Mouse (Mus musculus) intestine, embryonic 15.5 days (tissue): Measurements from ENCODE around the gene Kcnh1. TPM values are rescaled to one million over a fixed set of nuclear protein-coding genes. Genes with fewer than 3 reads are reported as not detected.

Source experiments
- ATAC-seq: fragments of 200-750 bp; cut with Nextera tagmentation; 2 replicates; pipeline ENCODE4 v1.8.0; 2017; ENCODE audit warnings: moderate TSS enrichment, moderate library complexity
- H3K27ac ChIP-seq: fragments of 300-500 bp; sonication (generic); 2 replicates; pipeline ENCODE4 v1.5.1; 2015; ENCODE audit warnings: mild to moderate bottlenecking, inconsistent platforms
- H3K27me3 ChIP-seq: fragments of 300-500 bp; sonication (generic); replicated peaks from 2 replicates; pipeline ENCODE4 v1.6.1; 2015; ENCODE audit warnings: inconsistent platforms
- H3K36me3 ChIP-seq: fragments of 300-500 bp; sonication (generic); 2 replicates; pipeline ENCODE4 v1.6.1; 2015; ENCODE audit warnings: inconsistent platforms
- H3K4me1 ChIP-seq: fragments of 300-500 bp; sonication (generic); replicated peaks from 2 replicates; pipeline ENCODE4 v1.6.1; 2015; ENCODE audit warnings: inconsistent platforms
- H3K4me2 ChIP-seq: fragments of 300-500 bp; sonication (generic); replicated peaks from 2 replicates; pipeline ENCODE4 v1.6.1; 2015; ENCODE audit warnings: mild to moderate bottlenecking, inconsistent platforms
- H3K4me3 ChIP-seq: fragments of 300-500 bp; sonication (generic); replicated peaks from 2 replicates; pipeline ENCODE4 v1.5.1; 2015; ENCODE audit warnings: inconsistent platforms
- H3K9ac ChIP-seq: fragments of 300-500 bp; sonication (generic); 2 replicates; pipeline ENCODE4 v1.6.1; 2015; ENCODE audit warnings: inconsistent platforms
- H3K9me3 ChIP-seq: fragments of 300-500 bp; sonication (generic); 2 replicates; pipeline ENCODE4 v1.6.1; 2016; ENCODE audit warnings: inconsistent platforms
- WGBS: fragments of 180-500 bp; shearing (Covaris S2); methylation state at CpG from one replicate; pipeline ENCODE4 v1.1.7; 2015; 5-methylcytosine and 5-hydroxymethylcytosine counted together
- polyA plus RNA-seq: library from polyadenylated mRNA; unstranded; fragments of >200 nt; fragmentation: Nextera tagmentation; extraction: Ambion mirVana; gene quantifications from 2 replicates; pipeline ENCODE4 v1.2.1, GENCODE M21; 2015

Gene Kcnh1
- polyA plus RNA-seq: 0.99 and 1.2 TPM in 2 replicates

DNA sequence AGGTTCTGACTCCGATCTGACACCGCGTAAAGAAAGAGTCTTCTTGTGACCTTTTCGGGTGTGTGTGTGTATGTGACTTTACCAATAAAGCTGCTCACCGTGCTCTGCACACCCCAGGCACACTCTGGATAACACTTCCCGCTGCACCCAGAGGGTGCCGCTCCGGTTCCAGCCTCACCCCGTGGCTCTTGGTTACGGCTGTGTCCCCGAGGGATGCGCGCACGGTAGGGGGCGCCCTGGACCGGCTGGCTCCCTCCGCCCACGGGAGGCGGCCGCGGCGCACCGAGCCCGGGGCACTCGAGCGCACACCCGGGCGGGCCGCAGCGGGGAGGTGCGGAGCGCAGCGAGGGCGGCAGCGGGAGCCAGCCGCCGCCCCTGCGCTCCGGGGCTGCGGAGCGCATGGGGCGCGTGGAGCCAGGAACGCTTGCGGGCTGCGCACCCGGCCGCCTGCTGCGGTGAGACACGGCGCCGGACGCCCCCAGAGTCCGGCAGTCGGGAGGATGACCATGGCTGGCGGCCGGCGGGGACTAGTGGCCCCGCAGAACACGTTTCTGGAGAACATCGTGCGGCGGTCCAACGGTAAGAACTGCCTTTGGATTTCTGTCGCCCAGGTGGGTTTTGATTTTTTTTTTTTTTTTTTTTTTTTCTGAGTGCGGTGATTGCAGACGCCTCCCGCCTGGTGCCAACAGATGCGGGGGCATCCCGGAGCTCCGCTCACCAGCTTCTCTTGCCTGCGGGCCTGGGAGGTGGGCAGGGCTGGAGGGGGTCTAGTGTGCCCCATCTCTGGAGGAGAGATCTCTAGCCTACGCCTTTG, at the start of gene Kcnh1:
Gene Kcnh1 (plus strand): TSS at position 267 of the 814 bp plus-strand sequence.
- peak within 1 kb of the TSS; percentile 59 for H3K9ac ChIP-seq
- ATAC-seq: peak; percentile 96
- H3K36me3 ChIP-seq: no peaks in the 10 kb centered on the region
- peaks cover 5% of the 10 kb centered on the region; the same call in 1 of the 2 replicates for H3K4me1 ChIP-seq
- WGBS: under 1% methylated on average over 73 of the region's 73 CpGs
- H3K9me3 ChIP-seq: no peaks in the 10 kb centered on the region
- peak within 1 kb of the TSS; percentile 96 for H3K4me2 ChIP-seq
- no peak within 1 kb of the TSS for H3K27ac ChIP-seq
- peak within 1 kb of the TSS; percentile 62 for H3K4me3 ChIP-seq
- peaks cover 11% of the 10 kb centered on the region for H3K27me3 ChIP-seq

GRCm38 (mm10) chr1:192151179-192151578, 39.4 kb upstream of the Kcnh1 start:
- no peak for ATAC-seq
- Histone ChIP-seq H3K4me3 (no peak overlapping the region), H3K27me3 (no peaks in the 10 kb centered on the region), H3K36me3 (no peaks in the 10 kb centered on the region), H3K4me1 (no peaks in the 10 kb centered on the region), H3K27ac (no peak overlapping the region), H3K4me2 (no peak overlapping the region), H3K9ac (no peak overlapping the region), H3K9me3 (no peaks in the 10 kb centered on the region)
- 75% methylated on average over 4 of the region's 4 CpGs for WGBS

- H3K9me3 ChIP-seq: no peaks in the 10 kb centered on the region
- no peaks in the 10 kb centered on the region for H3K36me3 ChIP-seq
- H3K4me3 ChIP-seq: no peak overlapping the region
- no peak overlapping the region for H3K27ac ChIP-seq
- no peaks in the 10 kb centered on the region for H3K27me3 ChIP-seq
- H3K4me2 ChIP-seq: no peak overlapping the region
- no peaks in the 10 kb centered on the region for H3K4me1 ChIP-seq
- no peak overlapping the region for H3K9ac ChIP-seq
- WGBS: 79% methylated on average over 3 of the region's 3 CpGs
- no peak for ATAC-seq
Measured at GRCm38 (mm10) chr1:192171477-192171876, 19.1 kb upstream of the Kcnh1 start.

DNA sequence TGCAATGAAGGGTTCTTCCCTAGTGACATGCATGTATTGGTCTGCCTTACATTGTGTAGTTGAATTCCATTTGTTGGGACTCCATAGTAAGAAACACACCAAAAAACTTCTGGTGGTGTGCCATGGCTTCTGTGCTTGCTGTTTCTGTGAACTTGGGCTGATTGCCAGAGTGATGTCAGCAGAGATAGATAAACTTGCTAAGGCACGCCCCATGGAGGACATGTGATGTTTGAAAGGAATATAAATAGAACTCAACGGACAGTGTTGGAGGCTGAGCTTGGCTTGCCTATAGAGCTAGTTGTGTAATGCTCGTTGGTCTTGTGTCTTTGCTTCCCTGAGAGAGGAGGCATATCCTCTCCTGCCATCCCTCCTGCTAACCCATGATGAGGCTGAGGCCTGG, 10.7 kb upstream of the Kcnh1 start:
- Histone ChIP-seq H3K4me3 (no peak overlapping the region), H3K27me3 (no peaks in the 10 kb centered on the region), H3K4me1 (no peaks in the 10 kb centered on the region), H3K4me2 (no peak overlapping the region), H3K27ac (no peak overlapping the region), H3K9me3 (no peaks in the 10 kb centered on the region), H3K9ac (no peak overlapping the region), H3K36me3 (no peaks in the 10 kb centered on the region)
- WGBS: 50% methylated on average over 3 of the region's 3 CpGs
- ATAC-seq: no peak

- Histone ChIP-seq H3K9me3 (no peaks in the 10 kb centered on the region), H3K4me2 (no peak overlapping the region), H3K4me1 (no peaks in the 10 kb centered on the region), H3K9ac (no peak overlapping the region), H3K27me3 (no peaks in the 10 kb centered on the region), H3K27ac (no peak overlapping the region), H3K36me3 (no peaks in the 10 kb centered on the region), H3K4me3 (no peak overlapping the region)
- WGBS: 75% methylated on average over 4 of the region's 4 CpGs
- 0 out of 2 replicates have a peak, but pooled peaks have one; percentile 41 for ATAC-seq
Measured at GRCm38 (mm10) chr1:192181696-192182257, 8.8 kb upstream of the Kcnh1 start.

DNA sequence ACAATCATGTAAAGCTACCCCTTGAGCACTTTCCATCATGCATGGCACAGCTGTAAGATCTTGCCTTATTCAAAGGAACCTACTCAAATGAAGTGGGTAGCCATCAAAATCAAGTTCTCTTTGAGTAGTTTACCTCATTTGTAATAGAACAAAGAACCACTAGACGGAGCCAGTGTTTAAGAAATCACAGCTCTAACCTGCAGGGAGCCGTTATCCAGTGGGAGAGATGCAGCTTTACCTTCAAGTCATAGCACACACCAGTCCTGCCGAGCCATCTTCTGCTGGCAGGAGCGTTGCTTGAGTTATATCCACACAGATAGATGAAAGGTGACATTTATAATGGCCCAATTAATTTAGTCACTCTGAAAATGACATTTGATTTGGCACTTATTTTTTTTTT, 1.5 kb upstream of the Kcnh1 start:
- Histone ChIP-seq H3K9ac (no peak overlapping the region), H3K4me3 (no peak overlapping the region), H3K27me3 (peaks cover 11% of the 10 kb centered on the region), H3K4me1 (peaks cover 5% of the 10 kb centered on the region; the same call in 1 of the 2 replicates), H3K36me3 (no peaks in the 10 kb centered on the region), H3K4me2 (no peak overlapping the region), H3K27ac (no peak overlapping the region), H3K9me3 (no peaks in the 10 kb centered on the region)
- 9% methylated on average over 4 of the region's 4 CpGs for WGBS
- no peak for ATAC-seq

DNA sequence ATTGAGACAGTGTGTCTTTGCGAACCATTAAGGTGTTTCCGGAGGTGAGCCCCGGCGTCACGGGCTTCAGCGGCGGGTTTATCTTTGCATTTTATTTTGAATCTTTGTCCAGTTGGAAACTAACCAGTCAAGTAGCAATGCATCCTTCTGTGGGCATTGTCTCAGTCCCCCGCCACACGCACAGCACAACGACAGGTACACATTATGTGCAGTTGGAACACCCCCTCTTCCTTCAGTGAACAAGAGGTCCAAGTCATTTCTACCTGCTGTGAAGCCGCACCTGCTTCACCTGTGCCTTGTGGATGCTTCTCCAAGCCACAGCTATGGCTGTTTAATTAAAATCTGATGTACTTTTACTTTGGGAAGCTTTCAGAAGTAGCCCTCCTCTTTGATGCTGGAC, 803 bp upstream of the Kcnh1 start:
- H3K4me3 ChIP-seq: no peak overlapping the region
- ATAC-seq: no peak
- H3K9ac ChIP-seq: no peak overlapping the region
- H3K4me2 ChIP-seq: no peak overlapping the region
- H3K4me1 ChIP-seq: peaks cover 5% of the 10 kb centered on the region; the same call in 1 of the 2 replicates
- H3K9me3 ChIP-seq: no peaks in the 10 kb centered on the region
- 79% methylated on average over 11 of the region's 11 CpGs for WGBS
- peaks cover 11% of the 10 kb centered on the region for H3K27me3 ChIP-seq
- no peaks in the 10 kb centered on the region for H3K36me3 ChIP-seq
- no peak overlapping the region for H3K27ac ChIP-seq

DNA sequence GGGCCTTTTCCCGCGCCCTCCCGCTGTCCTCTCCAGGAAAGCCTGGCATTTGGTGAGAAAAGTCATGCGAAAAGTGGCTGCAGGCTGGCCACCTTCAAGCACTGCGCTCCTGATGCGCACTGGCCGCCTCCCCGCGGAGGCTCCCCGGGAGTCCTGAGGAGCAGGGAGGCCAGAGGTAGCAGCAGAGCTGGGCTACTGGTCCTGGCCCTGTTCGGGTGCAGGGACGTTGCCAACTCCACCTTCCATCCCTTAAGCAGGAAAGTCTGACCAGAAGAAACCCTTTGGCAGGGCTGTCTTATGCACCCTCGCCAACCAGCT, 707 bp downstream of the Kcnh1 start:
- peaks cover 11% of the 10 kb centered on the region for H3K27me3 ChIP-seq
- H3K4me1 ChIP-seq: peaks cover 5% of the 10 kb centered on the region; the same call in 1 of the 2 replicates
- H3K9me3 ChIP-seq: no peaks in the 10 kb centered on the region
- no peak overlapping the region for H3K27ac ChIP-seq
- peak overlapping the region; percentile 39; the same call in 1 of the 2 replicates for H3K9ac ChIP-seq
- H3K4me3 ChIP-seq: peak overlapping the region; percentile 62
- no peaks in the 10 kb centered on the region for H3K36me3 ChIP-seq
- peak overlapping the region; percentile 96 for H3K4me2 ChIP-seq
- 8% methylated on average over 13 of the region's 13 CpGs for WGBS
- no peak for ATAC-seq

DNA sequence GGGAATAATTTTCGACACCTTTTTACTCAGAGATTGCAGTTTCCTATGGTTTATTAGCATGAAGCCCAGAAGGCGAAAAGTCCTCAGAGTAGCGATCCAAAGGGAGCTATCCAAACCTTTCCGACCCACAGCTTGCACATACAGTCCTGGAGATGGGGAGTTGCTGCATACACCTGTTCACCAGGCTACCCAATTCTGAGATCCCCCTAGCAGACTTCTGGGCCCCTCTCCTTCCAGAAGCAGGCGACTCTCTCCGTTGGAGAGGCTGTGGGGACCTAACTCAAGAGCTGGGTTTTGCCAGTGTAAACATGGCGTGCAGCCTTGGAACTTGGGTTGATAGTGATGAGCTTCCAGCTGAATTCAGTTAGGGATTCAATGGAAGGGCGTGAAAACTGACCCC, 1.3 kb downstream of the Kcnh1 start:
- H3K9ac ChIP-seq: no peak overlapping the region
- WGBS: 61% methylated on average over 8 of the region's 8 CpGs
- peaks cover 11% of the 10 kb centered on the region for H3K27me3 ChIP-seq
- H3K4me3 ChIP-seq: no peak overlapping the region
- H3K27ac ChIP-seq: no peak overlapping the region
- H3K4me1 ChIP-seq: peaks cover 5% of the 10 kb centered on the region; the same call in 1 of the 2 replicates
- no peaks in the 10 kb centered on the region for H3K9me3 ChIP-seq
- ATAC-seq: no peak
- H3K4me2 ChIP-seq: peak overlapping the region; percentile 96
- H3K36me3 ChIP-seq: no peaks in the 10 kb centered on the region

DNA sequence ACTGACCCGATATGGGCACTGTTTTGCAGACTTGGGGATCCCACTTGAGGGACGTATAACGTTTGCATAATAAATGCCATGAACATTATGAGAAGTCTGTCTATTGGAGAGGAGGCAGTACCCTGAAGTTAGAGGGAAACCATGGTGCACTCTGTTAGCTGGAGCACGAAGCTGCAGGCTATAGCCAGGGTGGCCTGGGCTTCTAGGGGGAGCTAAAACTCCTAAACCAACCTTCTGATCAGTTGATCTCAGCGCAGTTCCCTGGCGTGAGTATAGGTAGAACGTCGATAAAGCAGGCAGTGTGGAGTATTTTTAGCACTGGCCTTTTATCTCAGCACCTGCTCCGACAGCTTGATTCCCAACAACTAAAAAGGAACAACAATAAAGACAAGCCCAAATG, 2.1 kb downstream of the Kcnh1 start:
- Histone ChIP-seq H3K36me3 (no peaks in the 10 kb centered on the region), H3K4me2 (no peak overlapping the region), H3K4me3 (no peak overlapping the region), H3K4me1 (peaks cover 5% of the 10 kb centered on the region; the same call in 1 of the 2 replicates), H3K27me3 (peaks cover 11% of the 10 kb centered on the region), H3K27ac (no peak overlapping the region), H3K9me3 (no peaks in the 10 kb centered on the region), H3K9ac (no peak overlapping the region)
- WGBS: 69% methylated on average over 9 of the region's 9 CpGs
- no peak for ATAC-seq

DNA sequence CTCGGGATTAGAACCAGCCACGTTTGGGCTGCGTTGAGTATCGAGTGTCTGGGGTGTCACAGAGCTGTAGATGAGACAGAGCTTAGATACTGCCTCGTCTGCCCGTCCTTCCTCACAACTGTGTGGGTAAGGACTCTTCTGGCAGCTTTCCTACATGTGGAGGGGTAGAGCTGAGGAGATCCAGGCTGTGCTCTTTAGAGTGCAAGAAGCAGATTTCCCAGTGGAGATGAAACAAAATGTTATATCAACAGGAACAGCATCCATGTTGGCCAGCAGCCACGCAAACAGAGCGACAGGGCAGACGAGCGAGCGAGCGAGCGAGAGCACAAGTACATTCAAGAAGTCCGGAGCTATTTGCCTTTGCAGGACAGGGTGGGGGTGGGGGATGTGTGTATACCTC, 3.1 kb downstream of the Kcnh1 start:
- Histone ChIP-seq H3K36me3 (no peaks in the 10 kb centered on the region), H3K4me3 (no peak overlapping the region), H3K4me1 (peaks cover 5% of the 10 kb centered on the region; the same call in 1 of the 2 replicates), H3K4me2 (no peak overlapping the region), H3K9me3 (no peaks in the 10 kb centered on the region), H3K9ac (no peak overlapping the region), H3K27ac (no peak overlapping the region), H3K27me3 (peaks cover 11% of the 10 kb centered on the region)
- 46% methylated on average over 14 of the region's 14 CpGs for WGBS
- no peak for ATAC-seq

DNA sequence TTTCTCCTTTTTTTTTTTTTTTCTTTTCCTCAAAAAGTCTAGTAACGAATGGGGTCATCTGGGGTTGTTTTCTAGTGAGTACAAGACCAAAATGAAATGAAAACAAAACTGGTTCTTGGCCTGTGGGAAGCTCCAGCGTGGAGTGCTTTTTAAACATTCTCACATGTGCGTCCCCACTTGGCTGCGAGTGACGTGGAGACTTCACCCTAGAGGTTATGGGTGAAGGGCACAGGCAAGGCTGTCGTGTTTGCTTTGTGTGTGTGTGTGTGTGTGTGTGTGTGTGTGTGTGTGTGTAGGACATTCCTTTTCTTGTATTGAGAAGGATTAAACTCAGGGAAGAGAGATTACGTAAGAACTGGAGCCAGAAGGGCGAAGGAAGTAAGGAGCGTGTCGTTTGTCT, 6.9 kb downstream of the Kcnh1 start:
- H3K4me1 ChIP-seq: no peaks in the 10 kb centered on the region; the same call in 1 of the 2 replicates
- no peaks in the 10 kb centered on the region for H3K27me3 ChIP-seq
- H3K9me3 ChIP-seq: no peaks in the 10 kb centered on the region
- no peak overlapping the region for H3K9ac ChIP-seq
- WGBS: 47% methylated on average over 10 of the region's 10 CpGs
- no peak overlapping the region for H3K4me3 ChIP-seq
- no peak for ATAC-seq
- no peaks in the 10 kb centered on the region for H3K36me3 ChIP-seq
- H3K4me2 ChIP-seq: no peak overlapping the region
- no peak overlapping the region for H3K27ac ChIP-seq

DNA sequence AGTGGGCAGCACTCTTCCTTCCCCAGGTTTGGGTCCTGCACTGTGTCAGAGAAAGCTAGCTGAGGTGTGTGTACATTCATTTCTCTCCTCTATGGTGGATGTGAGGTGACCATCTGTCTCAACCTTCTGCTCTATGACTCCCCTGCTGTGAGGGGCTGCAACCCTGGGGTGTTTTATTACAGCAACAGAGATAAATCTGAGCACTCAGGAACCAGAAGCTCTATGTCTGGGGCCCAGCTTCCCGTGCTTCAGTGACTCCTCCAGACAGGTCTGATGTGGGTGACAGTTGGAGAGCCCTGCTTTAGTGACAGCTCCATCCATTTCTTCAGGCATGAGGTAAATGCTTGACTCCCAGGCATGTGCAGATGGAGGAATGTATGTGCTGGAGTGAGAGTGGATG, 12.4 kb downstream of the Kcnh1 start:
- no peak overlapping the region for H3K4me2 ChIP-seq
- WGBS: 9% methylated on average over 1 of the region's 1 CpGs

More for the DNA sequence above, 12.4 kb downstream of the Kcnh1 start:
- Histone ChIP-seq H3K27me3 (no peaks in the 10 kb centered on the region), H3K27ac (no peak overlapping the region), H3K9me3 (no peaks in the 10 kb centered on the region), H3K36me3 (no peaks in the 10 kb centered on the region), H3K4me3 (no peak overlapping the region), H3K4me1 (no peaks in the 10 kb centered on the region), H3K9ac (no peak overlapping the region)
- ATAC-seq: no peak
